Mouse (Mus musculus) thymus, adult 2 months (tissue): Measurements from ENCODE around the gene Tnk1. TPM values are rescaled to one million over a fixed set of nuclear protein-coding genes. Genes with fewer than 3 reads are reported as not detected.

Source experiments
- DNase-seq: peaks from one replicate; pipeline ENCODE4 v3.0.0; 2021
- H3K27ac ChIP-seq: fragments of 200-500 bp; 2 replicates; pipeline ENCODE4 v1.5.1; 2012; ENCODE audit warnings: low read length, control low read depth; ENCODE audit not compliant: control insufficient read depth, insufficient read depth
- H3K27me3 ChIP-seq: fragments of 200-500 bp; 2 replicates; pipeline ENCODE4 v1.6.1; 2012; ENCODE audit warnings: mild to moderate bottlenecking, low read length, moderate library complexity, mixed read lengths; ENCODE audit not compliant: control insufficient read depth, insufficient read depth
- H3K36me3 ChIP-seq: fragments of 200-500 bp; 2 replicates; pipeline ENCODE4 v1.6.1; 2012; ENCODE audit warnings: mild to moderate bottlenecking, low read length, moderate library complexity; ENCODE audit not compliant: control insufficient read depth, insufficient read depth
- H3K4me1 ChIP-seq: fragments of 200-500 bp; replicated peaks from 2 replicates; pipeline ENCODE4 v1.6.1; 2012; ENCODE audit warnings: low read length; ENCODE audit not compliant: control insufficient read depth, insufficient read depth
- H3K4me3 ChIP-seq: fragments of 200-500 bp; 2 replicates; pipeline ENCODE4 v1.5.1; 2012; ENCODE audit warnings: mild to moderate bottlenecking, low read length, control low read depth, moderate library complexity; ENCODE audit not compliant: control insufficient read depth, insufficient read depth
- CTCF ChIP-seq: fragments of 200-500 bp; IDR thresholded peaks from 2 replicates; pipeline ENCODE4 v1.5.1; 2012; ENCODE audit warnings: mild to moderate bottlenecking, control low read depth, low read length, moderate library complexity, borderline replicate concordance; ENCODE audit not compliant: control insufficient read depth, poor library complexity, insufficient read depth; ENCODE audit errors: extremely low read depth
- POLR2A ChIP-seq: fragments of 200-500 bp; IDR thresholded peaks from 2 replicates; pipeline ENCODE4 v1.6.1; 2012; ENCODE audit warnings: mild to moderate bottlenecking, low read length, control low read depth, moderate library complexity; ENCODE audit not compliant: control insufficient read depth, poor library complexity, insufficient read depth; ENCODE audit errors: extremely low read depth
- WGBS: fragments of 180-500 bp; shearing (Covaris S2); methylation state at CpG from one replicate; pipeline ENCODE4 v1.1.7; 2018; 5-methylcytosine and 5-hydroxymethylcytosine counted together
- polyA plus RNA-seq: library from polyadenylated mRNA; depleted of rRNA; stranded (reverse); fragments of >200 nt; gene quantifications from 2 replicates; pipeline ENCODE4 v1.2.3, GENCODE M21; 2012

The Tnk1 gene
- polyA plus RNA-seq, 1 experiment = 3.1 TPM

- no peak overlapping the region for H3K4me3 ChIP-seq
- no peaks in the 10 kb centered on the region for H3K36me3 ChIP-seq
- H3K4me1 ChIP-seq = peaks cover 24% of the 10 kb centered on the region
- peak; percentile 63 for DNase-seq
- TF ChIP-seq POLR2A (no peak), CTCF (peak; percentile 43; the same call in 1 of the 2 replicates)
- no peak overlapping the region for H3K27ac ChIP-seq
- 32% methylated on average over 16 of the region's 16 CpGs for WGBS
- H3K27me3 ChIP-seq = no peaks in the 10 kb centered on the region
Measured at GRCm38 (mm10) chr11:69855347-69855746, 3.2 kb downstream of the Tnk1 start.

DNA sequence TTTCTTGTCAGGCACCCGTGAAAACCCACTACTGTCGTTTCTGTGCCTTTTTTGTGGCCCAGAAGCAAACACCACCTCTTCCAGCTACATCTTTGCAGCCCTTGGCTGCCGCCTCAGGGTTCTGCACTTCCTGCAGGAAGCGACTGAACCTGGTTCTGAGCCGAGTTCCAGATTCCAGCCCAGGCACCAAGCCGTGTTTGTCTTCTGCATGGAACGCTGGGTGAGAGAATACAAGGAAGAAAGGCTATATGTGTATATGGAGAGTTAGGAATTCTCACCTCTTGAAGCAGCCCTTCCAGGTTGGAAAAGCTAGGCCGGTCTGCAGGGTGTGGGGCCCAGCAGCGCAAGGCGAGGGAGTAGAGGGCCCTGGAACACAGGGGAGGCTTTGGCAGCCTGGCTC, 3.9 kb downstream of the Tnk1 start:
- 45% methylated on average over 10 of the region's 10 CpGs for WGBS

GRCm38 (mm10) chr11:69853994-69854393, 4.5 kb downstream of the Tnk1 start:
- peaks cover 36% of the 10 kb centered on the region for H3K4me1 ChIP-seq
- DNase-seq = peak; percentile 42
- TF ChIP-seq CTCF (no peak), POLR2A (no peak)
- no peak overlapping the region for H3K27ac ChIP-seq
- no peak overlapping the region for H3K4me3 ChIP-seq
- WGBS = 47% methylated on average over 7 of the region's 7 CpGs
- no peaks in the 10 kb centered on the region for H3K36me3 ChIP-seq
- H3K27me3 ChIP-seq = no peaks in the 10 kb centered on the region

More for the DNA sequence above, 3.9 kb downstream of the Tnk1 start:
- H3K4me3 ChIP-seq = no peak overlapping the region
- H3K27ac ChIP-seq = no peak overlapping the region
- H3K27me3 ChIP-seq = no peaks in the 10 kb centered on the region
- DNase-seq = no peak
- TF ChIP-seq CTCF (no peak), POLR2A (no peak)
- H3K4me1 ChIP-seq = peaks cover 30% of the 10 kb centered on the region
- no peaks in the 10 kb centered on the region for H3K36me3 ChIP-seq

DNA sequence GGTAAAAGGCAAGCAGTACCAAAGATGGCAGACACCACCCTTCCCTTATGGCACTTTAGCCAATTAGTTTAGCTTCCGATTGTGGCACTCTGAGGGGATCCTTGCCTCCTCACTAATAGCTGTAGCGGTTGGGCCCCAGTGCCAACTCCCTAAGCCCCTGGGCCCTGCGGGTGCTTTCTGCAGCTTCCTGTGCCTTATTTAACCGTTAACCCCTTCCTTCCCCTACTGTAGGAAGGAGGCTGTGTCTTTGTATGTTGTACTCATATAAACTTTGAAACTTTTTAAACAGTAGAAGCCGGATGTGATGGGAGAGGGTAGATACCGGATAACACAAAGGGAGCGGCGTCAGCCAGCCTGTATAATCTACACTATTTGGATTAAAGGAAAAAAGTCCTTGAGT, 7.8 kb downstream of the Tnk1 start:
- peak overlapping the region; percentile 15 for H3K4me3 ChIP-seq
- DNase-seq = peak; percentile 39
- 15% methylated on average over 8 of the region's 8 CpGs for WGBS
- no peaks in the 10 kb centered on the region for H3K27me3 ChIP-seq
- H3K36me3 ChIP-seq = no peaks in the 10 kb centered on the region
- peak overlapping the region; percentile 67 for H3K27ac ChIP-seq
- TF ChIP-seq POLR2A (no peak), CTCF (no peak)
- peaks cover 55% of the 10 kb centered on the region for H3K4me1 ChIP-seq

DNA sequence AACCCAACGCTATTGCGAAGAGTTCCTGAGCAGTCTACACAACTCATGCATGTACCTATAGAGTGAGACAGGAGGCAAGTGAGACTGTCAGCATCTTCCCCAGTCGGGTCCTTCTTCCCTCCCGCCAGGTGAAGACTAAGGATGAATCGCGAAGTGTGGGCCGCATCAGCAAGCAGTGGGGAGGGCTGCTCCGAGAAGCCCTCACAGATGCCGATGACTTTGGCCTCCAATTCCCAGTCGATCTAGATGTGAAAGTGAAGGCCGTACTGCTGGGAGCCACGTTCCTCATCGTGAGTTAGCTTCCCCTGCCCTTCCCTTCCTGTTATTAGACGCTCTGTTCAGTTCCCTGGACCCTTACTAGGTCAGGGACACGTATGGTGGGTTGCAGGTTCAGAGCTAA, 8.6 kb downstream of the Tnk1 start:
- H3K36me3 ChIP-seq = no peaks in the 10 kb centered on the region
- no peak for DNase-seq
- peak overlapping the region; percentile 67 for H3K27ac ChIP-seq
- H3K4me1 ChIP-seq = peaks cover 54% of the 10 kb centered on the region
- H3K27me3 ChIP-seq = no peaks in the 10 kb centered on the region
- 90% methylated on average over 15 of the region's 15 CpGs for WGBS
- H3K4me3 ChIP-seq = no peak overlapping the region
- TF ChIP-seq CTCF (no peak), POLR2A (no peak)

DNA sequence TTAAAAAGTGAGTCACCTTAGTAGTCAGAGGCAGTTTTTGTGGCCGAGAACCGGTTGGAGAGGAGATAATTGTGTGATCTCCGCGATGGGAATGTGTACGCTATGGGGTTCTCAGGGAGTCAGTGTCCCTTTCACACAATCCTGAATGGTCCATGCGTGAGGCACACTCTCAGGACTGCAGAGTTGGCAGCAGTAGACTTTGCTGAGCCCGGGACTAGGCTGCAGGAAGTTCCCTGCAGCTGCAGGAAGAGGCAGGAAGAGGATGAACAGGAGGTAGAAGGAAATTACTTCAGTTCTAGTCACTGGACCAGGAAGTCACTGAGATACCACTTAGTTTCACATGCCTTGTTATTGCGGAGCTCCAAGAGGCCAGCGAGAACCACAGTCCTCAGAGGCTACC, 9.4 kb downstream of the Tnk1 start:
- Histone ChIP-seq H3K4me1 (peaks cover 48% of the 10 kb centered on the region), H3K36me3 (no peaks in the 10 kb centered on the region), H3K27ac (peak overlapping the region; percentile 63; the same call in 1 of the 2 replicates), H3K27me3 (no peaks in the 10 kb centered on the region), H3K4me3 (no peak overlapping the region)
- no peak for DNase-seq
- TF ChIP-seq POLR2A = no peak
- TF ChIP-seq CTCF = no peak
- WGBS = 72% methylated on average over 9 of the region's 9 CpGs

GRCm38 (mm10) chr11:69848021-69848420, 10.5 kb downstream of the Tnk1 start:
- DNase-seq = no peak
- H3K4me3 ChIP-seq = no peak overlapping the region
- H3K27ac ChIP-seq = no peak overlapping the region
- no peaks in the 10 kb centered on the region for H3K27me3 ChIP-seq
- TF ChIP-seq CTCF = no peak
- no peak for TF ChIP-seq POLR2A
- peaks cover 42% of the 10 kb centered on the region for H3K4me1 ChIP-seq
- 98% methylated on average over 6 of the region's 6 CpGs for WGBS
- no peaks in the 10 kb centered on the region for H3K36me3 ChIP-seq
